Mouse (Mus musculus): ENCODE data around the gene Glrx.

GRCm38 (mm10) chr13:75798413-75799302 is 41.0 kb upstream of the Glrx start:
- no peak for TF ChIP-seq FLI1 (IDR thresholded peaks at IDR 0.05; ENCODE audit: low read length)
- no peak for TF ChIP-seq GATA1 (IDR thresholded peaks at IDR 0.05; ENCODE audit: borderline replicate concordance, low read length)

Measured in megakaryocyte, embryonic 14.5 days (primary cell).